Mouse (Mus musculus) cerebellum, postnatal 4 days (tissue): ENCODE measurements around the gene B4gat1.
A peak's percentile ranks its signal among the peaks of the same experiment; 100 is the strongest.
"Not testable (repeated sequence)": the region's sequence is repeated elsewhere in the genome, so short reads cannot be mapped to it uniquely, and the experiment has no call there.

ENCODE experiments used
- DNase-seq, 2 experiments: peaks; one replicate each; pipeline ENCODE4 v3.0.0; 2022; ENCODE audit warnings: low spot score in 2 of 2, mixed read lengths in 1 of 2

The B4gat1 gene

DNA sequence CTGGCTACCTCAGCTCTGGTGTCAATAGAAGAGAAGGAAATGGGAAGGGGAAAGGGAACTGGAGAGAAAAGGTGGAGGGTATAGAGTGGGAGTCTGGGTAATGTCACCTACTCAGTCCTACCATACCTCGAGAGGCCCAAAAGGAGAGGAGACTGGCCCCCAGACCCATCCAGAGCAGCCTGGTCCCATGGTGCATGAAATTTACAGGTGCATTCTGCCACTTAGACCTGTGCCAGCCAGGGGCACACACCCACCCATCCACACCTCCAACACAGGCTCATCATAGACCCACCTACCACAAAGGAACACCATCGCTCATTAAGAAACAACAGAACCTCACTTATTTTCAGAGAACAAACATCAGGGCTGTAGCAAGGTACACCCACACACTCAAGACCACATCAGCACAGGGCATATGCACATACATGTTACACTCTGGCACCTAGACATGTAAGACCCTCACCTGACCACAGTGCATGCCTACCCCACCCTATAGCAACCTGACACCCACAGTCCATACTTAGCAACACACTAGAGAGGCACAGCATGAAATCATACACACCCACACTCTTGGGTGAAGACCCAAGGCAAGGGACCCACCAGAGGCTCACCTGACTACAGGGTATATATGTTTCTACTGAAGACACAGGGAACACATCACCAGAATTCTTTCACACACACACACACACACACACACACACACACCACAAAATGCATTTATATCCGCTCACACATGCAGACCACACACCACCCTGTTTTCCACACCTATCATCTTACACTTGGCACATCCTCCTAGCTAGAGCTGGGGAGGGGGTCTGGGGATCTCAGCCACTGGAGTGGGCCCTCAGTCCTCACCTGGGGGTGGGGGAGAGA, 45.6 kb downstream of the B4gat1 start:
- DNase-seq = no peak

DNA sequence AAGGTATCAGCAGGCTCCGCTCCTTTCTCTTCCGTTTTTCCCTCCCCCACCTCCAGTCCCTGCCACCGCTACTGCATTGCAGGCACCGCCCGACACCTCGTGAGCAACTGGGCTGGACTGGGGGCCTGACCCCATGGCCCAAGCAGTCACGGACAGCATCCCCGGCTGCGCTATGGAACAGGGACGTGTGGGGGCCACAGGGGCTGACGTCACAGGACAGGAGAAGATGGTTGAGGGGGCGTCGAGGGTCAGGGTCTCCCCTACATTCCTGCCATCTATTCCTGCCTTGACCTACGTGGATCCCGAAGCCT, 46.2 kb downstream of the B4gat1 start:
- no peak for DNase-seq

DNA sequence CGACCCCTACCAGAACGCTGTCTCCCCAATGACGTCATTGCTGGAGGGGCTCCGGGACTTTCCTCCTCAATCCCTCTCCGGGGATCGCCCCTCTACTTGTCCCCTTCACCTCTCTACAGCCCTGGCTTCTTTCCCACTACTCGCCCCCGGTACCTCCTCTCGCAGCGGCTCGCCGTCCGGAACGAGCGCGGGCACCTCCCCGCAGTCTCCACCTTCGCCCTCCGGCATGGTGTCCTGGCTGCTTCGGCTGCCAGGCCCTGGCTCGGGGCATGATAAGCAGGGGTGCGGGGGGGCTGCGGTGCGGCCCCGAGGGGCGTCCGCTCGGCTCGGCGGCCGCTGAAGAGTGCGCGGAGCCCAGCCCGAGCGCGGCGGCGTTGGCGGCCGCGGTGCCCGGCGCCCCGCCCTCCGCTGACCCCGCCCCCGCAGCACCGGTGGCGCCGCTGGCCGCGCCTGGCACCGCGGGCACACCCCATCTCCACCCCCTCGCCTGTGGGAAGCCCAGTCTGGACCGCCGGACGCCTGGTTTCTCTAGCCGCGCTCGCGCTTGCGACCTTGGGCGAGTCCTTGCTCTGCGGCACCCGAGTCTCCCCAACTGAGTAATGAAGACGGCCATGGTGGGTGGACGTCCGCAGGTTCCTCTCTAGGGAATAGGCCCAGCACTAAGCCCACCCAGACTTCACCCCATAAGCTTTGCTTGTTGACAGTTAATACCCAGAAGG, 46.7 kb downstream of the B4gat1 start, which contains the start of gene Tmem151a:
Gene Tmem151a (minus strand): TSS at position 387 of the 719 bp plus-strand sequence.
- DNase-seq = peak in 1 of 2 experiments; percentile 28

DNA sequence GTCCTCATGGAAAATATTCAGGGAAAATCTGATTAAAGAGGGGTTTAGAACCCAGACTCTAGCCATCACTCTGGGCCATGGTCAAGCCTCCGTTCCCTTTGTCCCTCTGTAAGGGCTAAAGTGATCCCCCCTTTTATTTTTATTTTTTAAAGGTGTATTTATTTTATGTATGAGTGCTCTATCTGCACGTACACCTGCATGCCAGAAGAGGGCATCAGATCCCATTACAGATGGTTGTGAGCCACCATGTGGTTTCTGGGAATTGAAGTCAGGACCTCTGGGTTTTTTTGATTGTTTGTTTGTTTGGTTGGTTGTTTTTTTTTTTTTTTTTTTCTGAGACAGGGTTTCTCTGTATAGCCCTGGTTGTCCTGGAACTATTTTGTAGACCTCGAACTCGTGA, 47.9 kb downstream of the B4gat1 start:
- not testable (repeated sequence) for DNase-seq

DNA sequence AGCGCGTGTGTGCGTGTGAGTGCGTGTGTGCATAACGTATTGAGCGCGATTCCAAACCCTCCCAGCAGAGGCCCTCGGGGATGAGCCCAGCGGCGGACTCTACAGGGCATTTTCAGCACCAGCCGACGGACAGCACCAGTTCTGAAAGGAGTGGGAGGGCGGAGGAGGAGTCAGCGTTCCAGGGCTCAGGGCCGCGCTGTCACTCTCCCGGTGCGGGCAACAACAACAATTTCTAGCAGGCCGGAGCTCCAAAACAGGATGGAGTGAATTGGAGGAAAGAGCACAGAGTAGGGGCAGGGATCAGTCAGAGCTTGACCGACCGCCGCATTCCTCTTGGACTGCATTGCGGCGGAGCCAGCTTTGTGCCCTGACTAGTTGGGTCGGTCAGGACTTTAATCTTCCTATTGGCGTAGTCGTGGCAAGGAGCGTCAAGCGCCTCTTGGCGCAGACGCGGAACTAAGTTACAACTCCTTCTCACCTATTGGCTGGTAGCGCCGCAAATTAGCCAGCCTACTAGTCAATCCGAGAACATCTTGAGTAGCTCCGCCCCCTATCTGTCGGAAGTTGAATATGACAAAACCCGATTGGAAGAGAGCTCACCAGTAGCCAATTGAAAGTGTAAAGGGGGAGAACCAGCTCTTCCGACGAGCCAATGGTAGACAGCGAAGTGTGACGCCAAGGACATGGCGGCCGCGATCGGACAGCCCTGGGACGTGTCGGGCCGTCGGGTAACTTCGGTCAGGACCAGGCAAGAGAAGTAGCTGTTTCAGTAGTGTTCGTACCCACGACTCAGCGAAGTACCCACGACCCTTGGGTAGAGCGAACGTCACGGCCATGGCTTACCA, 49.5 kb downstream of the B4gat1 start, which contains the start of gene Yif1a:
Gene Yif1a (plus strand): TSS at position 655 of the 845 bp plus-strand sequence.
- DNase-seq = peak; percentile 71 to 87

DNA sequence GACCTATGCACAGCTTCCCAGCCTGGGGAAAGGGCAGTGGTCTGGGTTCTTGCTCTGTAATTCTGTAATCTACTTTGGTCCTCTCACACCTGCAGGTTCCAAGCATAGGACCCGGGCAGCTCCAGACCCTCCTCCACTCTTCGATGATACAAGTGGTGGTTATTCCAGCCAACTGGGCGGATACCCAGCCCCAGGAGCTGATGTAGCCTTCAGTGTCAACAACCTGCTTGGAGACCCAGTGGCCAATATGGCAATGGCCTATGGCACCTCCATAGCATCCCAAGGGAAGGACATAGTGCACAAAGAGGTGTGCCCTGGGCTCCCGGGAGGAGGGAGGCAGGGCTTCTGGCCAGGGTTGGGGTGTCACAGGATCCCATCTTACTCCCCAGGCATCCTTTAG, 50.7 kb downstream of the B4gat1 start:
- no peak for DNase-seq
